Mouse (Mus musculus) olfactory bulb, adult 2 months (tissue): Measurements from ENCODE around the gene Ndufa6.

Source experiments
- CTCF ChIP-seq: fragments of 200-500 bp; IDR thresholded peaks from 2 replicates; pipeline ENCODE4 v1.5.1; 2012; ENCODE audit warnings: low read depth, mild to moderate bottlenecking, low read length, moderate library complexity; ENCODE audit not compliant: insufficient read depth
- POLR2A ChIP-seq: fragments of 200-500 bp; IDR thresholded peaks from 2 replicates; pipeline ENCODE4 v1.6.1; 2012; ENCODE audit warnings: mild to moderate bottlenecking, low read depth, low read length, moderate library complexity; ENCODE audit not compliant: insufficient read depth

DNA sequence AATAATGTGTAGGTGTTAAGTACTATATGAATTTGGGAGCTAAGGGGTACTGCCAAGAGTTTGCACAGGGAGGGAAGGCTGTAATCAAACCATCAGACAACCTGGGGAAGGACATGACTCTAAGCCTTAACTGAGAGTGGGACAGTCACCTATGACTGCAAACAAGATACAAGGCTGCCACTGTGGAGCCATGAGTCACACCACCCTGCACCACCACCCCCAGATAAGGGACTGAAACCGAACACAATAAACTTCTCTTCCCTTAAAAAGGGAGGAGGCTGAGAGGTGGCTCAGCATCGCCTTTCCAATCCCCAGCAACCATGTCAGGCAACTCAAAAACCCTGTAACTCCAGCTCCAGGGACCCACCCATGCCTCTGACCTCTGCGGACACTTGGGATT, 2.6 kb downstream of the Ndufa6 start:
- no peak for TF ChIP-seq CTCF
- TF ChIP-seq POLR2A: no peak
